Mouse (Mus musculus) left cerebral cortex, postnatal 25 days (tissue): ENCODE data around the gene Tnfrsf13b. TPM values are rescaled to one million over a fixed set of nuclear protein-coding genes. Genes with fewer than 3 reads are reported as not detected.

ENCODE experiments used
- DNase-seq, 2 experiments: peaks; one replicate each; pipeline ENCODE4 v3.0.0; 2022; ENCODE audit warnings: low spot score in 2 of 2, mixed read lengths in 1 of 2
- intact Hi-C: fragments of 180-260 bp; cut with DNase I; formaldehyde crosslinking; loops from one replicate; pipeline ENCODE4 v1.15.1; 2025
- total RNA-seq, 2 experiments: library from RNA; stranded (reverse); gene quantifications; 2 replicates each; pipeline ENCODE4 v1.2.3; 2021

The Tnfrsf13b gene
- total RNA-seq: 1 to 10 TPM; 1.4 to 1.8 TPM

- DNase-seq: no peak
Measured at GRCm38 (mm10) chr11:61126606-61127355, at the start of gene Tnfrsf13b. TSS of gene Tnfrsf13b (plus strand) at chr11:61126755.

GRCm38 (mm10) chr11:61081624-61082023, 44.9 kb upstream of the Tnfrsf13b start:
- DNase-seq: no peak
- intact Hi-C loops: no loop called here

More at GRCm38 (mm10) chr11:61126606-61127355, at the start of gene Tnfrsf13b:
- intact Hi-C loops: no loop called here

- intact Hi-C loops: loop anchor here (2.0 to 10.0 kb wide), 3 partner anchors 48 to 255 kb away; partner anchors contain the start of gene Dhrs7b
Measured at GRCm38 (mm10) chr11:61090195-61090594, 36.4 kb upstream of the Tnfrsf13b start.

GRCm38 (mm10) chr11:61091192-61091591, 35.4 kb upstream of the Tnfrsf13b start:
- intact Hi-C loops: loop anchor here (1.0 to 10.0 kb wide), 4 partner anchors 49 to 256 kb away; partner anchors contain the start of gene Dhrs7b

More at GRCm38 (mm10) chr11:61090195-61090594, 36.4 kb upstream of the Tnfrsf13b start:
- no peak for DNase-seq

GRCm38 (mm10) chr11:61091642-61092262, 34.8 kb upstream of the Tnfrsf13b start:
- intact Hi-C loops: loop anchor here (1.0 to 10.0 kb wide), 4 partner anchors 49 to 257 kb away; partner anchors contain the start of gene Dhrs7b

More at GRCm38 (mm10) chr11:61091192-61091591, 35.4 kb upstream of the Tnfrsf13b start:
- DNase-seq: no peak

GRCm38 (mm10) chr11:61098046-61098445, 28.5 kb upstream of the Tnfrsf13b start:
- no peak for DNase-seq
- intact Hi-C loops: loop anchor here (10.0 kb wide), 1 partner anchor 263 kb away; the partner anchor contains the start of gene Dhrs7b

More at GRCm38 (mm10) chr11:61091642-61092262, 34.8 kb upstream of the Tnfrsf13b start:
- peak; percentile 80 to 85 for DNase-seq

GRCm38 (mm10) chr11:61102397-61103339, 23.9 kb upstream of the Tnfrsf13b start:
- intact Hi-C loops: loop anchor here (5.0 kb wide), 1 partner anchor 285 kb away; no protein-coding TSS in a partner anchor
- DNase-seq: no peak

- DNase-seq: peak; percentile 86 to 87
- intact Hi-C loops: loop anchor here (2.0 to 5.0 kb wide), 3 partner anchors 50 to 306 kb away; no protein-coding TSS in a partner anchor
Measured at GRCm38 (mm10) chr11:61104241-61104901, 22.2 kb upstream of the Tnfrsf13b start.

GRCm38 (mm10) chr11:61108911-61109361, 17.6 kb upstream of the Tnfrsf13b start:
- intact Hi-C loops: no loop called here

GRCm38 (mm10) chr11:61109707-61110106, 16.8 kb upstream of the Tnfrsf13b start:
- intact Hi-C loops: no loop called here

More at GRCm38 (mm10) chr11:61108911-61109361, 17.6 kb upstream of the Tnfrsf13b start:
- DNase-seq: peak; percentile 4 to 9

GRCm38 (mm10) chr11:61110113-61110512, 16.4 kb upstream of the Tnfrsf13b start:
- DNase-seq: no peak
- intact Hi-C loops: no loop called here

More at GRCm38 (mm10) chr11:61109707-61110106, 16.8 kb upstream of the Tnfrsf13b start:
- DNase-seq: no peak

GRCm38 (mm10) chr11:61110928-61111327, 15.6 kb upstream of the Tnfrsf13b start:
- no peak for DNase-seq
- intact Hi-C loops: no loop called here

- intact Hi-C loops: no loop called here
- DNase-seq: no peak
Measured at GRCm38 (mm10) chr11:61111472-61111871, 15.1 kb upstream of the Tnfrsf13b start.

GRCm38 (mm10) chr11:61112323-61112995, 14.1 kb upstream of the Tnfrsf13b start:
- no peak for DNase-seq
- intact Hi-C loops: no loop called here

- intact Hi-C loops: no loop called here
- no peak for DNase-seq
Measured at GRCm38 (mm10) chr11:61116226-61116625, 10.3 kb upstream of the Tnfrsf13b start.

GRCm38 (mm10) chr11:61119996-61120583, 6.5 kb upstream of the Tnfrsf13b start:
- no peak for DNase-seq
- intact Hi-C loops: no loop called here

- intact Hi-C loops: no loop called here
Measured at GRCm38 (mm10) chr11:61122283-61122768, 4.2 kb upstream of the Tnfrsf13b start.

More at GRCm38 (mm10) chr11:61122283-61122768, 4.2 kb upstream of the Tnfrsf13b start:
- no peak for DNase-seq
